In genomic region chr13:101234550-101234949, GRCm38 (mm10) we compare ENCODE assay signal across 13 mouse cellular contexts.
A peak's percentile ranks its signal among the peaks of the same experiment; 100 is the strongest.
DNase-seq lines count a peak whose midpoint lies in the region; ATAC-seq and TF ChIP-seq lines count a peak whose summit lies in the region.
"Had no signal": no experiment of that assay in that cellular context is flagged by ENCODE, and none has a peak within 500 bp of the region (broad histone marks: within the 10 kb centered on the region; RNA-seq: fewer than 3 reads in every experiment).

No protein-coding gene starts in this region.

- WGBS in forebrain, embryonic 13.5 days = 65% methylated on average over 10 of the region's 10 CpGs
- 56% methylated on average over 10 of the region's 10 CpGs for WGBS in hindbrain, postnatal 0 days
- 49% methylated on average over 10 of the region's 10 CpGs for whole genome bisulfite sequencing in neural tube, embryonic 15.5 days

- H3K4me3 ChIP-seq in layer of hippocampus, adult 2 months = peak overlapping the region; percentile 46; the same call in 1 of the 2 replicates
- H3K4me3 ChIP-seq in forebrain, embryonic 13.5 days = no peak overlapping the region
- no peak overlapping the region for H3K4me3 ChIP-seq in hindbrain, postnatal 0 days (ENCODE audit: low read length)
- peak overlapping the region; percentile 20 for H3K4me3 ChIP-seq in neural tube, embryonic 15.5 days (replicated peaks)
- H3K4me3 ChIP-seq: erythroblast, embryonic 14.5 days; liver, embryonic 15.5 days; megakaryocyte, embryonic 14.5 days; stomach, embryonic 15.5 days had no signal

- no peak for ATAC-seq in forebrain, embryonic 13.5 days
- ATAC-seq in hindbrain, postnatal 0 days = no peak
- ATAC-seq in neural tube, embryonic 15.5 days (ENCODE audit: low FRiP score) = no peak

- no peaks in the 10 kb centered on the region for H3K9me3 ChIP-seq in forebrain, embryonic 13.5 days (replicated peaks)
- no peaks in the 10 kb centered on the region for H3K9me3 ChIP-seq in hindbrain, postnatal 0 days (ENCODE audit: low read length)
- no peaks in the 10 kb centered on the region for H3K9me3 ChIP-seq in neural tube, embryonic 15.5 days (replicated peaks)
- H3K9me3 ChIP-seq: liver, embryonic 15.5 days; megakaryocyte, embryonic 14.5 days; stomach, embryonic 15.5 days had no signal

- H3K4me1 ChIP-seq in forebrain, embryonic 13.5 days = peaks cover 41% of the 10 kb centered on the region
- H3K4me1 ChIP-seq in hindbrain, postnatal 0 days (ENCODE audit: insufficient read depth, low read length) = peaks cover 12% of the 10 kb centered on the region
- H3K4me1 ChIP-seq in neural tube, embryonic 15.5 days = peaks cover 26% of the 10 kb centered on the region
- H3K4me1 ChIP-seq: liver, embryonic 15.5 days; stomach, embryonic 15.5 days had no signal

- no peaks in the 10 kb centered on the region for H3K27me3 ChIP-seq in forebrain, embryonic 13.5 days
- H3K27me3 ChIP-seq in hindbrain, postnatal 0 days (ENCODE audit: insufficient read depth, low read length) = no peaks in the 10 kb centered on the region
- no peaks in the 10 kb centered on the region for H3K27me3 ChIP-seq in neural tube, embryonic 15.5 days (replicated peaks)
- H3K27me3 ChIP-seq: liver, embryonic 15.5 days; stomach, embryonic 15.5 days had no signal

- H3K36me3 ChIP-seq in forebrain, embryonic 13.5 days (ENCODE audit: poor library complexity, severe bottlenecking) = no peaks in the 10 kb centered on the region
- no peaks in the 10 kb centered on the region for H3K36me3 ChIP-seq in hindbrain, postnatal 0 days (ENCODE audit: insufficient read depth, low read length)
- no peaks in the 10 kb centered on the region for H3K36me3 ChIP-seq in neural tube, embryonic 15.5 days
- H3K36me3 ChIP-seq: liver, embryonic 15.5 days; stomach, embryonic 15.5 days had no signal

- TF ChIP-seq CTCF in layer of hippocampus, adult 2 months (conservative IDR thresholded peaks at IDR 0.05) = no peak
- no peak for TF ChIP-seq CTCF in hindbrain, postnatal 0 days (IDR thresholded peaks at IDR 0.05; ENCODE audit: low read depth)

- no peak for DNase-seq in layer of hippocampus, adult 2 months (ENCODE audit: low spot score in 2 of 2)
- no peak for DNase-seq in layer of hippocampus, adult 11-12 months (ENCODE audit: low spot score)
- no peak for DNase-seq in hindbrain, postnatal 0 days (ENCODE audit: low spot score)
- no peak for DNase-seq in adrenal gland, postnatal 10 days
- no peak for DNase-seq in lung, postnatal 14 days
- DNase-seq: right cerebral cortex, postnatal 14 days; thymus, postnatal 36 days had no signal

- H3K4me2 ChIP-seq in forebrain, embryonic 13.5 days = peak overlapping the region; percentile 43
- peak overlapping the region; percentile 40 for H3K4me2 ChIP-seq in hindbrain, postnatal 0 days (ENCODE audit: low read depth, low read length)
- peak overlapping the region; percentile 49 for H3K4me2 ChIP-seq in neural tube, embryonic 15.5 days
- H3K4me2 ChIP-seq: liver, embryonic 15.5 days; stomach, embryonic 15.5 days had no signal

- H3K27ac ChIP-seq in layer of hippocampus, adult 2 months = peak overlapping the region; percentile 92
- H3K27ac ChIP-seq in forebrain, embryonic 13.5 days = peak overlapping the region; percentile 76
- peak overlapping the region; percentile 82; the same call in 1 of the 2 replicates for H3K27ac ChIP-seq in hindbrain, postnatal 0 days
- H3K27ac ChIP-seq in neural tube, embryonic 15.5 days (replicated peaks) = peak overlapping the region; percentile 80; the same call in 1 of the 2 replicates
- H3K27ac ChIP-seq: liver, embryonic 15.5 days; stomach, embryonic 15.5 days had no signal

- H3K9ac ChIP-seq in forebrain, embryonic 13.5 days = no peak overlapping the region
- peak overlapping the region; percentile 44 for H3K9ac ChIP-seq in hindbrain, postnatal 0 days (replicated peaks; ENCODE audit: low read length)
- H3K9ac ChIP-seq in neural tube, embryonic 15.5 days (replicated peaks) = no peak overlapping the region
- H3K9ac ChIP-seq: liver, embryonic 15.5 days; stomach, embryonic 15.5 days had no signal

Comparison
In these comparisons a context has a peak if more than half of its experiments do, and no peak if none do; other contexts are left out.
1. H3K4me3 ChIP-seq: peak in layer of hippocampus, adult 2 months (single experiment) and neural tube, embryonic 15.5 days (single experiment); none in forebrain, embryonic 13.5 days (single experiment) and hindbrain, postnatal 0 days (single experiment).
2. Peak in every context shown above with its lines, with median percentiles within 50 percentile points of each other: H3K27ac ChIP-seq and H3K4me2 ChIP-seq.